Mouse (Mus musculus) intestine, embryonic 14.5 days (tissue): ENCODE measurements at regions not wholly inside any gene's neighbourhood (a gene's known extent, or its start where the extent isn't known, plus 50 kb on each side); places are given as distances from the start of the nearest gene placed in this dataset.

Experiments used
- ATAC-seq: fragments of 200-750 bp; cut with Nextera tagmentation; replicated peaks from 2 replicates; pipeline ENCODE4 v1.8.0; 2017; ENCODE audit warnings: low read depth, moderate number of reproducible peaks, moderate TSS enrichment, moderate library complexity; ENCODE audit not compliant: low FRiP score, low TSS enrichment
- DNase-seq: peaks from one replicate; pipeline ENCODE4 v3.0.0-alpha.2; 2018; ENCODE audit warnings: low spot score
- H3K27ac ChIP-seq: fragments of 300-500 bp; sonication (generic); 2 replicates; pipeline ENCODE4 v1.5.1; 2014; ENCODE audit warnings: low read depth, mild to moderate bottlenecking, control low read depth
- H3K27me3 ChIP-seq: fragments of 300-500 bp; sonication (generic); replicated peaks from 2 replicates; pipeline ENCODE4 v1.6.1; 2014; ENCODE audit warnings: low read length, control low read depth; ENCODE audit not compliant: control insufficient read depth, insufficient read depth
- H3K36me3 ChIP-seq: fragments of 300-500 bp; sonication (generic); 2 replicates; pipeline ENCODE4 v1.6.1; 2014; ENCODE audit warnings: low read length, control low read depth; ENCODE audit not compliant: control insufficient read depth, insufficient read depth
- H3K4me1 ChIP-seq: fragments of 300-500 bp; sonication (generic); replicated peaks from 2 replicates; pipeline ENCODE4 v1.6.1; 2014; ENCODE audit warnings: low read length, control low read depth, mixed read lengths; ENCODE audit not compliant: control insufficient read depth, insufficient read depth
- H3K4me2 ChIP-seq: fragments of 300-500 bp; sonication (generic); 2 replicates; pipeline ENCODE4 v1.6.1; 2014; ENCODE audit warnings: low read length
- H3K4me3 ChIP-seq: fragments of 300-500 bp; sonication (generic); 2 replicates; pipeline ENCODE4 v1.5.1; 2014; ENCODE audit warnings: low read depth, low read length, control low read depth, mixed read lengths
- H3K9ac ChIP-seq: fragments of 300-500 bp; sonication (generic); 2 replicates; pipeline ENCODE4 v1.6.1; 2014; ENCODE audit warnings: mild to moderate bottlenecking, low read length
- H3K9me3 ChIP-seq: fragments of 300-500 bp; sonication (generic); 2 replicates; pipeline ENCODE4 v1.6.1; 2016; ENCODE audit warnings: low read length, control low read depth; ENCODE audit not compliant: control insufficient read depth
- WGBS: fragments of 180-500 bp; shearing (Covaris S2); extraction: QIAGEN DNeasy Blood & Tissue Kit; methylation state at CpG from one replicate; pipeline ENCODE4 v1.1.7; 2014; 5-methylcytosine and 5-hydroxymethylcytosine counted together

DNA sequence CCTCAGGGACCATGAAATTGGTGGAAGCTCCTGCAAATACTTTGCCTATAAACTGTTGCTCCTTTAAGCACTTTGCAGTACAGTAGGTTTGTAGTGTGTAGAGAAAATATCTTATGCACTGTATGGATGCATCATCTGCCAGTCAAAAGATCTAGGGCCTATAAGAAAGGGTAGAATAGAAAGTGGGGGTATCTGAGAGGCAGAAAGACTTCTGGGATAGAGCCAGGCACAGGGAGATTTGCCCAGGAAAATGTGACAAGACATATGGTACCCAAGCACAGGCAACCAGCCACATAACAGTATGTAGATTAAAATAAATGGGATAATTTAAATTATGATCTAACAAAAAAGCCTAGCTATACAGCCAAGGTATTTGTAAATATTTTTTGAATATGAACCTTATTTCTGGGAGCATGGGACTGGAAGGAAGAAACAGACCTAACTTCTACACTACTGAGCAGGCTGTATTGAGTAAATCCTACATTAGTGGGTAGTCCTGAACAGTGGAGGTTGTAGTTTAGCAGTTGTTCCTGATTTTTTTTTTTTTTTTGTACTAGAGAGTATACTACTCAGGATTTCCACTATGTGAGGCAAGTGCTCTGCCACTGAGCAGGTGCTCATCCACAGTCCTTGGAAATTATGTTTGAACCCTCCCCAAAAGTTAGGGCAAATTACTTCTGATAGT, 754.1 kb downstream of the Hace1 start:
- Histone ChIP-seq H3K9ac (no peak overlapping the region), H3K4me3 (no peak overlapping the region), H3K4me1 (no peaks in the 10 kb centered on the region), H3K36me3 (no peaks in the 10 kb centered on the region), H3K9me3 (no peaks in the 10 kb centered on the region), H3K27me3 (no peaks in the 10 kb centered on the region), H3K27ac (no peak overlapping the region), H3K4me2 (no peak overlapping the region)
- ATAC-seq (no peak), DNase-seq (no peak)

GRCm38 (mm10) chr10:46333231-46333630, 755.6 kb downstream of the Hace1 start:
- no peak overlapping the region for H3K4me3 ChIP-seq
- H3K27me3 ChIP-seq: no peaks in the 10 kb centered on the region
- no peaks in the 10 kb centered on the region for H3K36me3 ChIP-seq
- H3K27ac ChIP-seq: no peak overlapping the region
- ATAC-seq: no peak
- no peaks in the 10 kb centered on the region for H3K9me3 ChIP-seq
- no peak for DNase-seq
- H3K4me1 ChIP-seq: no peaks in the 10 kb centered on the region
- no peak overlapping the region for H3K9ac ChIP-seq
- H3K4me2 ChIP-seq: no peak overlapping the region

GRCm38 (mm10) chr10:46345315-46345714, 767.7 kb downstream of the Hace1 start:
- no peak overlapping the region for H3K4me3 ChIP-seq
- no peak overlapping the region for H3K27ac ChIP-seq
- H3K4me1 ChIP-seq: no peaks in the 10 kb centered on the region
- H3K36me3 ChIP-seq: no peaks in the 10 kb centered on the region
- ATAC-seq: no peak
- H3K9me3 ChIP-seq: no peaks in the 10 kb centered on the region
- no peaks in the 10 kb centered on the region for H3K27me3 ChIP-seq
- DNase-seq: no peak
- no peak overlapping the region for H3K4me2 ChIP-seq
- 81% methylated on average over 4 of the region's 4 CpGs for WGBS
- no peak overlapping the region for H3K9ac ChIP-seq

DNA sequence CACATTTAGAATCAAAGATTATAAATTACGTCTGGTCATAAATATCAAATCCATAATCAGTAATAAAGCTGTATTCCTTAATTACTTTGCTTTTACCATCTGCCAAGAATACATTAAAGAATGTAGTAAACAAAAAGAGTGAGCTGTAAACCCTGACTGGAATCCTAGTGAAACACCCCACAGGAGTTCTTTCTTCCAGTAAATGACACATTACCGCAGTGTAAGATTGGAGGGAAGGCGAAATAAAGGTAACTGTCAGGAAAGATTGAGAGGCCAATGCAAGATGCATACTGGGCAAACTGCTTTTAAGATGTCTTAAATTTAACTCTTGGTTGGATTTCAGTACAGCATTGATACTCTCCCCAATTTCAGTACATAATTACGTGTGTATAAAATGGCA, 772.0 kb downstream of the Hace1 start:
- Histone ChIP-seq H3K4me2 (no peak overlapping the region), H3K9ac (no peak overlapping the region), H3K27ac (no peak overlapping the region), H3K27me3 (no peaks in the 10 kb centered on the region), H3K36me3 (no peaks in the 10 kb centered on the region), H3K9me3 (no peaks in the 10 kb centered on the region), H3K4me1 (no peaks in the 10 kb centered on the region), H3K4me3 (no peak overlapping the region)
- ATAC-seq: no peak
- no peak for DNase-seq
- 77% methylated on average over 4 of the region's 4 CpGs for WGBS

DNA sequence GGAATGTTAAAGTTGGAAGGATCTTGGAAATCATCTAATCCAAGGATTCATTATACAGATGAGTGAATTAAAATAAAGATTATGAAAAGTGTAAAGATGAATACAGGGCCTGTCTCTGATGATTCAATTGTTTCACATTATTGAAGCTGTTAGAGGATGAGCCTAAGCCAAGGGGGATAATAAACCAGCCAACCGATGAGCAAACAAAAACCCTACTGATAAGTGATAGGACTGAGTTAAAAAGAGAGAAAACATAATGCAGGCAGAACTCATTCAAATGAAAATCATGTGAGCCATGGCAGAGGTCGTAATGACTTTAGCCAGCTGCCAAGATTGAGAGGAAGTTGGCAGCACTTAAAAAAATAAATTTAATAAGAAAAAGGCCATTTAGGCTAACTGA, 772.6 kb downstream of the Hace1 start:
- ATAC-seq: no peak
- no peak overlapping the region for H3K9ac ChIP-seq
- no peak overlapping the region for H3K27ac ChIP-seq
- H3K4me1 ChIP-seq: no peaks in the 10 kb centered on the region
- no peak overlapping the region for H3K4me2 ChIP-seq
- no peak overlapping the region for H3K4me3 ChIP-seq
- no peak for DNase-seq
- 64% methylated on average over 2 of the region's 2 CpGs for WGBS
- no peaks in the 10 kb centered on the region for H3K9me3 ChIP-seq
- H3K27me3 ChIP-seq: no peaks in the 10 kb centered on the region
- H3K36me3 ChIP-seq: no peaks in the 10 kb centered on the region

DNA sequence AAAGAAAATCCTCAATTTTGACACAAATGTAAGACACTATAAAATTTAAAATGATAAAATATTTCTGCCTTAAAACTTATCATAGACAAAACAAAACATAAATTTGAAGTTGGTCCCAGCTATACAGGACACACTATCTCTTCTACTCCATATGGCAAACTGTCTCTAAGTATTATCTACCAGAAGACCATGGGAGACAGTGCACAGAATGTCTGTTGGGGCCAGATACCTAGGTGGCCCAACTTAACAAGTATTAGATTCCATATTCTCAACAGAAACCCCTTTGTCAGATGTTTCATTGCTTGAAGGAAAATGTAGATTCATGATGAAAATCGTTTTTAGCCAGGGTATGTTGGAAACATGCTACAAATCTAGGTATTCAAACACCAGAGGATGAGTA, 779.1 kb downstream of the Hace1 start:
- Histone ChIP-seq H3K9ac (no peak overlapping the region), H3K9me3 (no peaks in the 10 kb centered on the region), H3K36me3 (no peaks in the 10 kb centered on the region), H3K4me1 (no peaks in the 10 kb centered on the region), H3K4me2 (no peak overlapping the region), H3K27ac (no peak overlapping the region), H3K27me3 (no peaks in the 10 kb centered on the region), H3K4me3 (no peak overlapping the region)
- ATAC-seq: no peak
- 63% methylated on average over 1 of the region's 1 CpGs for WGBS
- DNase-seq: no peak

DNA sequence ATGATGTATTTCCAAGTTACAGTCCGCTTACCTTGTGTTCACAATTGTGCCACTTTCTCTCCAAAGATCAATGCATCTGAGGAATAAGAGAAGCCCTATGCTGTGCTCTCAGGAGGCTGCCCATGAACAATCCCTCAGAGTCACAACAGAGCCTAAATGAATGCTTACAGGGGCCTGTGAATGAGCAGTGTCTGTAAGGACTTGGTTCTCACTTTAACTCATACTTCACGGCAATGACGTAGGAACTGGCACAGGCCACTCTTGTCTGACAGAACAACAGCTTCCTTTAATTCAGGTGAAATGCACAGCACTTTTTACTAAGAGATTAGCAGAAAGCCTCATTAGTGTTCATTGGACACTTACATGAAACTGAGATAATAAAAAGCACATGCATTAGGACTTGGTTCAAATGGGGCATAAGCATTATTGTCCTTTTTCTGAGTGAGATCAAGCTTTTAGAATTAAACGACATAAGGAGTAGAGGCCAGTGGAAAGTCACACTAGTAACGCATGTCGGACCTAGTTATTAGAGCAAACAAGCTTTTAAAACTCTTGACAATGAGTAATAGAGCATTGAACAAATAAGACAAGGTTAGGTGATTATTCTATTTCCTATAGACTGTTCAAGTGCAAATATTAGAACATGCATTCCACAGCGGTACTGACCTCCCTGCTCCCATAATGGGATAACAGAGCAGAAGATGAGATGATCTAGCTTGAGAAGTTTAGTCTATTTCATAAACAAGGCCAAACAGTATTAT, 796.3 kb downstream of the Hace1 start:
- Histone ChIP-seq H3K4me1 (no peaks in the 10 kb centered on the region), H3K36me3 (no peaks in the 10 kb centered on the region), H3K4me2 (no peak overlapping the region), H3K4me3 (no peak overlapping the region), H3K27ac (no peak overlapping the region), H3K9me3 (no peaks in the 10 kb centered on the region), H3K9ac (no peak overlapping the region), H3K27me3 (no peaks in the 10 kb centered on the region)
- WGBS: 74% methylated on average over 7 of the region's 7 CpGs
- ATAC-seq: no peak
- no peak for DNase-seq

DNA sequence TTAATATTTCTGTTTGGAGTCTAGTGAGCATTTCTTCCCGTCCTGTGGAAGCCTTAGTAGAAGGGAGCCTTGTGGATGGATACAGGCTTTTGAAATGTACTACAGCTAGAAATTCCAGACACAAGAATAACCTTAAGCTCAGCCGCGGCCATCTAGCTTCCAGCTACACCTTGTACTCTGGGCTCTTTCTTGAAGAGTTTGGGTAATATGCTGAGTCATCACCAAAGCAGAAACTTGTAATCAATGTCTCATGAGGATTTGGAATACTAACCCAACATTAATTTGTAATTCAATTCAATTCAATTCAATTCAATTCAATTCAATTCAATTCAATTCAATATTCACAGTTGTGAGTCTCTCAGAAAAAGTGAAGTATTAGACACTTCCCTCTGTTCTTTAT, 797.0 kb downstream of the Hace1 start:
- DNase-seq: no peak
- no peak overlapping the region for H3K4me2 ChIP-seq
- WGBS: 87% methylated on average over 3 of the region's 3 CpGs
- no peaks in the 10 kb centered on the region for H3K4me1 ChIP-seq
- no peak overlapping the region for H3K4me3 ChIP-seq
- no peak for ATAC-seq
- H3K9me3 ChIP-seq: no peaks in the 10 kb centered on the region
- no peaks in the 10 kb centered on the region for H3K36me3 ChIP-seq
- H3K9ac ChIP-seq: no peak overlapping the region
- H3K27me3 ChIP-seq: no peaks in the 10 kb centered on the region
- H3K27ac ChIP-seq: no peak overlapping the region

DNA sequence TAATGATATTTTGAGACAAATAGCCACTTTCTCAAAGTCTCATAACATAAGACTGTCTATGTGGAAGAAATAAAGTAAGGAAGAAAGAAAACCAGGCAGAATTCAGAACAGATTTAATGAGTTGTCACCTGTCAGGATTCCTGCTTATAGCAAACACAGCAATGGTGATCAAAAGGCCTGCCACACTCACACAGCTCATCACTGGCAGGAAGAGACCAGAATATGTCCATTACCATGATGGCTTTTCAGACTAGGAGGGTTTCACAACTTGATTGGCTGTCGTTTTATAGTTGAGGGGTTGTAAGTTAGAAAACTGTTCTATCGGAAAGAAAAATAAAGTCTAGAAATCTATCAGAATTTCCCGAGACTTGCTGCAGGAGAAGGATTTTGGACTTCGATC, 819.5 kb downstream of the Hace1 start:
- no peak overlapping the region for H3K4me2 ChIP-seq
- ATAC-seq (no peak), DNase-seq (no peak)
- H3K27ac ChIP-seq: no peak overlapping the region
- H3K4me3 ChIP-seq: no peak overlapping the region
- H3K9me3 ChIP-seq: no peaks in the 10 kb centered on the region
- H3K9ac ChIP-seq: no peak overlapping the region
- 78% methylated on average over 4 of the region's 4 CpGs for WGBS
- H3K36me3 ChIP-seq: no peaks in the 10 kb centered on the region
- no peaks in the 10 kb centered on the region for H3K27me3 ChIP-seq
- H3K4me1 ChIP-seq: no peaks in the 10 kb centered on the region
